Mouse (Mus musculus) limb, embryonic 10.5 days (tissue): ENCODE results near the gene Krt88. TPM values are rescaled to one million over a fixed set of nuclear protein-coding genes. Genes with fewer than 3 reads are reported as not detected.

ENCODE experiments used
- DNase-seq: peaks from one replicate; pipeline ENCODE4 v3.0.0-alpha.2; 2017; ENCODE audit warnings: low spot score
- H3K27ac ChIP-seq: fragments of 300-500 bp; sonication (generic); 2 replicates; pipeline ENCODE4 v1.5.1; 2016; ENCODE audit warnings: mild to moderate bottlenecking
- H3K27me3 ChIP-seq: fragments of 300-500 bp; sonication (generic); 2 replicates; pipeline ENCODE4 v1.6.1; 2016; ENCODE audit warnings: low read depth, mild to moderate bottlenecking; ENCODE audit not compliant: poor library complexity, severe bottlenecking
- H3K36me3 ChIP-seq: fragments of 300-500 bp; sonication (generic); 2 replicates; pipeline ENCODE4 v1.6.1; 2016; ENCODE audit warnings: mild to moderate bottlenecking, moderate library complexity
- H3K4me1 ChIP-seq: fragments of 300-500 bp; sonication (generic); 2 replicates; pipeline ENCODE4 v1.6.1; 2016
- H3K4me3 ChIP-seq: fragments of 300-500 bp; sonication (generic); 2 replicates; pipeline ENCODE4 v1.5.1; 2016; ENCODE audit warnings: mild to moderate bottlenecking, moderate library complexity
- H3K9me3 ChIP-seq: fragments of 300-500 bp; sonication (generic); replicated peaks from 2 replicates; pipeline ENCODE4 v1.6.1; 2016; ENCODE audit warnings: mild to moderate bottlenecking
- WGBS: fragments of 180-500 bp; shearing (Covaris S2); methylation state at CpG from one replicate; pipeline ENCODE4 v1.1.7; 2016; 5-methylcytosine and 5-hydroxymethylcytosine counted together
- polyA plus RNA-seq: library from polyadenylated mRNA; unstranded; fragments of >200 nt; fragmentation: Nextera tagmentation; extraction: Ambion mirVana; gene quantifications from 2 replicates; pipeline ENCODE4 v1.2.1, GENCODE M21; 2016

Krt88 gene
- polyA plus RNA-seq, 1 experiment from 2014 or later, result not detected

DNA sequence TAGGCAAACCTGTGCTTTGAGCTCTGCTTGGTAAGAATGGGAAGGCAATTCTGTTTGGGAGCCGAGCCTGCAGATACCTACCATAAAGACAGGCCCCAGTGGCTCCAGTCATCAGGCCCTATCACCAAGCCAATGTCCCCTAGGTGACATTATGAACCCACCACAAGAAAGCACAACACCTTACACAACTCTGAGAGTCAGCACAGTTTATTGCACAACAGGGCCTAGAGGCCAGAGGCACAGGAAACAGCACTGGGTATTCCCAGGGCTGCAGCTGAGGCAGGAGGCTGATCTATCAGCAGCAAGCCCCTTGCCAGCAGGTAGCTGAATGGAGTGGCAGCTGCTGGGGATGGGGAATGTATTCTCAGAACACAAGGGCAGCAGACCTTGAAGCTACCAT, 37.4 kb downstream of the Krt88 start:
- Histone ChIP-seq H3K4me1 (peaks cover 7% of the 10 kb centered on the region; the same call in 1 of the 2 replicates), H3K27ac (no peak overlapping the region), H3K27me3 (peaks cover 5% of the 10 kb centered on the region; the same call in 1 of the 2 replicates), H3K9me3 (no peaks in the 10 kb centered on the region), H3K36me3 (no peaks in the 10 kb centered on the region), H3K4me3 (no peak overlapping the region)
- WGBS, result 67% methylated on average over 1 of the region's 1 CpGs
- DNase-seq, result no peak

DNA sequence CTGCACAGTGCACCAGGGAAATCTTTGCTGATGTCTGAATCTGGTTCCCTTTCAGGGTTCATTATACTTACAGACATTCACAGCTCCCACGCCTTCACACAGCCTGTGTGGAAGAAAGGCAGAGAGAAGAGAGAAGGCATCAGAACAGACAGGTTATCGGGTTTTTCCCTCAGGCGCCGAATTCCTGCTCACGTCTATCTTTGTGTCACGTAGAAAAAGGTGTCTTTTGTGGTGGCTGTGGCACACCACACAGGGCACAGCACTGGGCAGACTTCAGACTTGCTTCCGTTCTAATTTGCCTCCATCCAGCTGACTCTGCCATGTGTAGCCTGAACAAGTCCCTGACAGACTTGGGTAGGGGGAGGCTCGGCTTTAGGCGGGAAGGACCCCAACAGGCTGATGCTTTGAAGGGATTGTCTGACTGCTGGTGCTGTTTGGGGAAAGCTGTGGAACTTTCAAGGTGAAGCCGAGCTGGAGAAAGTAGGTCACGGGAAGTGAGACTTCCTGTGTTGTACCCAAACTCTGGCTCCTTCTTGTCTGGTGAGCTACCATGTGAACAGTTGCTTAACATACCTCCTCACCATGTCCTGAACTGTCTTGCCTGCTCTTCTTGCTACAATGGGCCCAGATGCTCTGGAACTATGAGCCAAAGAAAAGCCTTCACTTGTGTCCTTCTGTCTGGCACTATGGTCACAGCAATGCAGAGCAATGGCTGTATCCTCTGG, 38.5 kb downstream of the Krt88 start:
- no peaks in the 10 kb centered on the region for H3K9me3 ChIP-seq
- DNase-seq, result no peak
- no peak overlapping the region for H3K27ac ChIP-seq
- no peaks in the 10 kb centered on the region for H3K27me3 ChIP-seq
- peaks cover 7% of the 10 kb centered on the region; the same call in 1 of the 2 replicates for H3K4me1 ChIP-seq
- no peaks in the 10 kb centered on the region for H3K36me3 ChIP-seq
- no peak overlapping the region for H3K4me3 ChIP-seq
- 80% methylated on average over 11 of the region's 11 CpGs for WGBS

DNA sequence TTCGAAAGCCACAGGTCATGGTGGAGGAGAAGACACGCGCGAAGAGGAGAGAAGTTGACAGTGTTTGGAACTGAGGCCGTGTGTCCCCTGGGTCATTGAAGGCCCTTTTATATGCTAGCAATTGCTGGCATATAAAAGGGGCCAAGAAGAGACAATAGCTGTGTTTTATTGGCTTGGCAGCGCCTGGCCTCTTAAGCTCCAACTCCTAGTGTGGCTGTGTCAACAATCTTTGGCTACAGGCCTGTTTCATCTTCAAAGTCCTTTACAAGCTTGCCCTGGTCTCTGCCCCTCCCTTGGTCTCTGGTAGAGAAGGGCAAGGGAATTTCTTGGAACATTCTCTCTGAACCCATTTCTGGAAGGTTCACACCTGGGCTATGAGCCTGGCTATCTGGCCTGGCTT, 43.9 kb downstream of the Krt88 start, which contains the start of gene Krt83:
Gene Krt83, minus strand, starts transcription at position 82 of the 400 bp plus-strand sequence.
- H3K4me3 ChIP-seq, result no peak within 1 kb of the TSS
- H3K36me3 ChIP-seq, result no peaks in the 10 kb centered on the region
- no peaks in the 10 kb centered on the region for H3K9me3 ChIP-seq
- peaks cover 12% of the 10 kb centered on the region for H3K4me1 ChIP-seq
- no peak for DNase-seq
- 60% methylated on average over 6 of the region's 6 CpGs for WGBS
- H3K27ac ChIP-seq, result no peak within 1 kb of the TSS
- no peaks in the 10 kb centered on the region for H3K27me3 ChIP-seq

DNA sequence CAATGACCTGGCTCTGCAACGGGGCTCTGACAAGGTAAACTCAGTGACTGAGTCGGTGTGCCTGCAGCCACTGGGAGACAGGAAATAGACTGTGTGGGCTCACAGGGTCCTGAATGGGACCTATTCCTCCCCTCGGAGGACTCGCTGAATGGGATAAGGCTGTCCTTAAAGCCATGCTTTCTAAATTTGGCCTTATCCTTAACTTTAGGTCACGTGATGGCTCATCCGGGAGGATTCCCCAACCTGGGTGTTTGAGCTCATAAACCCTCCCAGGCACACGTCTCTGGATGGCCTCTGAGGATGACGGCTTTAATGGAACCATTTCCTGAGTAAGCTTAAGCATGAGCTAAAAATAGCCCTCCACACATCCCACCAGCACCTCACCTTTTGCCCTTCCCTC, 45.2 kb downstream of the Krt88 start:
- Histone ChIP-seq H3K9me3 (no peaks in the 10 kb centered on the region), H3K36me3 (no peaks in the 10 kb centered on the region), H3K4me1 (peaks cover 12% of the 10 kb centered on the region), H3K4me3 (no peak overlapping the region), H3K27me3 (no peaks in the 10 kb centered on the region), H3K27ac (no peak overlapping the region)
- no peak for DNase-seq
- 58% methylated on average over 8 of the region's 8 CpGs for WGBS

DNA sequence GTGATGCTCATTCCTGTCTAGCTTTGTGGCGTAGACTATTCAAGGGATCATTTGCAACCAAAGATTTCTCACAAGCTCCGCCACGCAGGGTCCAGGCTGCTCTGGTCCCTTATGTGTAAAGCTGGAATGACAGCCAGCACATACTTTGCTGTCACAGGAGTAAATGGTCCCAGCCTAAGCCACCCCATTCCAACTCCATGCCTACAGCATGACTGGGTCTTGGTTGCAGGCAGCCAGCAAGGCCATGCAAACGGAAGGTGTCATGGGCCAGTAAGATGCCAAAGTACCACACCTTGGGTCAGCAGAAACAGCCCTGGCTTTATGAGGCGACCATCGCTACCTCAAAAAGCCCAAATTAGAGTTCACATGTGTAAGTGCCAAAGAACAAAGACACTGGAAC, 46.2 kb downstream of the Krt88 start:
- Histone ChIP-seq H3K27me3 (no peaks in the 10 kb centered on the region), H3K36me3 (no peaks in the 10 kb centered on the region), H3K4me1 (peaks cover 12% of the 10 kb centered on the region), H3K9me3 (no peaks in the 10 kb centered on the region), H3K4me3 (no peak overlapping the region), H3K27ac (no peak overlapping the region; the same call in 1 of the 2 replicates)
- no peak for DNase-seq
- 87% methylated on average over 6 of the region's 6 CpGs for WGBS

DNA sequence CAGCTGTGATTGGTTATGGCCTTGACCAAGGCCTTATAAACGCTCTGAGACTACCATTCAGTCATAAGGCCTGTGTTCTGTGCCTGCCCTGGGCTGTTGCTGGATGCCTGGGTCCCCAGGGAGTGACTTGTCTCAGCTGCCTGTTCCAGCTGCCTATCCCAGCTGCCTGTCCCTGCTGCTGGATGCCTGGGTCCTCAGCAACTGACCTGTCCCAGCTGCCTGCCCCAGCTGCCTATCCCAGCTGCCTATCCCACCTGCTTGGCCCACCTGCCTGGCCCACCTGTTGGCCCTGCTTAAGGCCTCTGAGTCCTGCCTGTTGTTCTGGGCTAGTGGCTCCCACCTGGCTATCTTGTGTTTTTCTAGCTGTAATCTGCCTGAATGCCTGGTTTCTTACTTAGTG, 46.7 kb downstream of the Krt88 start:
- no peaks in the 10 kb centered on the region for H3K27me3 ChIP-seq
- H3K27ac ChIP-seq, result no peak overlapping the region
- 56% methylated on average over 1 of the region's 1 CpGs for WGBS
- H3K4me1 ChIP-seq, result peaks cover 12% of the 10 kb centered on the region
- no peak for DNase-seq
- no peaks in the 10 kb centered on the region for H3K36me3 ChIP-seq
- no peak overlapping the region for H3K4me3 ChIP-seq
- no peaks in the 10 kb centered on the region for H3K9me3 ChIP-seq

DNA sequence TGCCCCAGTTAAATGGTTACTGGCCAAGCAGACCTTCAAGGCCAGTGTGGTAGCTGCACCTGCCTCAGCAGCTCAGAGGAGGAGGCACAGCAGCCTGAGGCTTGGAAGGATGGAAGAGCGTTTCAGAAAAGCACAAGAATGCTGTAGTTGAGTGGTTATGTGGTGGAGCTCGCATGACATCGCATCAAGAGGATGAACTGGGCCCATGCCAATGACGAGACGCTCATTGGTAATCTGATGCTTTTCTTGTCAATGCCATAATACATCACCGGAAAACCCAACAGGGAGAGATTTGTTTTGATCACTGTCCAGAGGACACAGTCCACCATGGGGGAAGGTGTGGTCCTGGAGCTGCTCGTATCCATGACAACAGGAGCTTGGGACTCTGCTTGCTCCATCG, 47.7 kb downstream of the Krt88 start:
- DNase-seq, result no peak
- Histone ChIP-seq H3K4me3 (no peak overlapping the region), H3K27me3 (no peaks in the 10 kb centered on the region), H3K27ac (no peak overlapping the region), H3K36me3 (no peaks in the 10 kb centered on the region), H3K9me3 (no peaks in the 10 kb centered on the region), H3K4me1 (peaks cover 12% of the 10 kb centered on the region)
- 83% methylated on average over 8 of the region's 8 CpGs for WGBS

DNA sequence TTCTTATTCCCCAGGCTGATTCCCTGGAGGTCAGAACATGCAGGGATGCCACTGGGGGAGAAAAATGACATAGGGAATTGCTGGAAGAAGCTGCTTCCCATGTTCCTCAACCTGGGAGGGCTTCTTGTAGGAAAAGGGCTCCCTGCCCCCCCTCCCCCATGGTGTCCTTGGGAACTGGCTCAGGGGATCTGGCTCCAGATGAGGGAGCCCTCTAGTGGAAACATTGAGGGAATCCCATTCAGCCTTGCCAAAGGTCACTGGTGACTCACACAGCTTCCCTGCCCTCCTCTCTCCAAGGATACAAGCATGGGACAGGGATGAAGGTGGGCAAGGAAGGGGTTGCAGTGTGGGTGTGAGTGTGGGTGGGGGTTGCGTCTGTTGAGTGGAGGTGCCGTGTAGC, 49.6 kb downstream of the Krt88 start:
- no peak for DNase-seq
- no peaks in the 10 kb centered on the region for H3K36me3 ChIP-seq
- peaks cover 12% of the 10 kb centered on the region for H3K4me1 ChIP-seq
- no peak overlapping the region for H3K27ac ChIP-seq
- H3K27me3 ChIP-seq, result no peaks in the 10 kb centered on the region
- no peak overlapping the region for H3K4me3 ChIP-seq
- WGBS, result 74% methylated on average over 2 of the region's 2 CpGs
- H3K9me3 ChIP-seq, result no peaks in the 10 kb centered on the region

Other genes starting within 250 kb of the Krt88 start
- gene Grasp, start 223.6 kb upstream of the Krt88 start, polyA plus RNA-seq, result 5.4 and 6.9 TPM in 2 replicates
- 4.1 and 7.1 TPM in 2 replicates for gene Nr4a1, start 193.5 kb upstream of the Krt88 start, polyA plus RNA-seq
- gene Atg101, start 163.5 kb upstream of the Krt88 start, polyA plus RNA-seq, result 92.3 and 97.5 TPM in 2 replicates
- gene 6030408B16Rik, start 154.5 kb upstream of the Krt88 start, polyA plus RNA-seq, result 1.8 and 4.1 TPM in 2 replicates
- gene Krt80, start 77.6 kb upstream of the Krt88 start, polyA plus RNA-seq, result 0.09 and 0.23 TPM in 2 replicates
- 14.2 and 16.9 TPM in 2 replicates for gene Krt7, start 36.7 kb upstream of the Krt88 start, polyA plus RNA-seq
- not detected in 2 replicates for gene Krt87, start 8.9 kb upstream of the Krt88 start, polyA plus RNA-seq
- not detected in 2 replicates for gene Krt81, start 16.0 kb downstream of the Krt88 start, polyA plus RNA-seq
- gene Krt86, start 25.7 kb downstream of the Krt88 start, polyA plus RNA-seq, result not detected in 2 replicates
- not detected in 2 replicates for gene Krt83, start 43.8 kb downstream of the Krt88 start, polyA plus RNA-seq
- not detected in 2 replicates for gene Gm49425, start 69.5 kb downstream of the Krt88 start, polyA plus RNA-seq
- gene Krt84, start 85.1 kb downstream of the Krt88 start, polyA plus RNA-seq, result not detected in 2 replicates
- not detected in 2 replicates for gene Krt82, start 102.9 kb downstream of the Krt88 start, polyA plus RNA-seq
- gene Krt90, start 115.2 kb downstream of the Krt88 start, polyA plus RNA-seq, result 0.08 and 0.31 TPM in 2 replicates
- 0.04 and 0.10 TPM in 2 replicates for gene Krt75, start 126.2 kb downstream of the Krt88 start, polyA plus RNA-seq
- not detected in 2 replicates for gene Gm5414, start 180.4 kb downstream of the Krt88 start, polyA plus RNA-seq
- not detected in 2 replicates for gene Gm5478, start 199.6 kb downstream of the Krt88 start, polyA plus RNA-seq
- not detected in 2 replicates for gene Krt6b, start 232.5 kb downstream of the Krt88 start, polyA plus RNA-seq
- 0.13 TPM in 1 of 2 replicates, not detected in the other for gene Krt6a, start 246.6 kb downstream of the Krt88 start, polyA plus RNA-seq